Mouse (Mus musculus): ENCODE results near the gene Scfd2. TPM values are rescaled to one million over a fixed set of nuclear protein-coding genes. Genes with fewer than 3 reads are reported as not detected.

Gene Scfd2
- total RNA-seq (2021), result 10 to 100 TPM; 24.7 to 25.2 TPM
- long read RNA-seq, transcript Scfd2-201 (9 exons, 3,672 nt), result major isoform, 16 of 22 reads
- long read RNA-seq, partial matches to known transcripts, result 1 of 22 reads
- long read RNA-seq, other reads (novel, unspliced or antisense), result 3 of 22 reads

GRCm38 (mm10) chr5:74531630-74532280 lies at the start of gene Scfd2:
Scfd2 (minus strand) TSS chr5:74531759.
- DNase-seq (ENCODE audit: low spot score in 2 of 2), result peak; percentile 96 to 99

- no peak for DNase-seq (ENCODE audit: low spot score in 2 of 2)
Observed at GRCm38 (mm10) chr5:74571767-74572166, 40.2 kb upstream of the Scfd2 start.

- DNase-seq (ENCODE audit: low spot score in 2 of 2), result no peak
Observed at GRCm38 (mm10) chr5:74561151-74561550, 29.6 kb upstream of the Scfd2 start.

GRCm38 (mm10) chr5:74549566-74549965 lies 18.0 kb upstream of the Scfd2 start:
- DNase-seq (ENCODE audit: low spot score in 2 of 2), result no peak

GRCm38 (mm10) chr5:74545606-74546005 lies 14.0 kb upstream of the Scfd2 start:
- no peak for DNase-seq (ENCODE audit: low spot score in 2 of 2)

GRCm38 (mm10) chr5:74536180-74536947 lies 4.8 kb upstream of the Scfd2 start:
- DNase-seq (ENCODE audit: low spot score in 2 of 2), result no peak

GRCm38 (mm10) chr5:74535240-74536021 lies 3.9 kb upstream of the Scfd2 start, which contains the start of gene Fip1l1:
Fip1l1 (plus strand) TSS chr5:74535449.
- peak; percentile 83 to 93 for DNase-seq (ENCODE audit: low spot score in 2 of 2)

GRCm38 (mm10) chr5:74530785-74531184 lies 774 bp downstream of the Scfd2 start:
- DNase-seq (ENCODE audit: low spot score in 2 of 2), result no peak

- no peak for DNase-seq (ENCODE audit: low spot score in 2 of 2)
Observed at GRCm38 (mm10) chr5:74527025-74527424, 4.5 kb downstream of the Scfd2 start.

GRCm38 (mm10) chr5:74511686-74512085 lies 19.9 kb downstream of the Scfd2 start:
- DNase-seq (ENCODE audit: low spot score in 2 of 2), result peak; percentile 61 to 74

GRCm38 (mm10) chr5:74492705-74493104 lies 38.9 kb downstream of the Scfd2 start:
- no peak for DNase-seq (ENCODE audit: low spot score in 2 of 2)

GRCm38 (mm10) chr5:74484646-74485045 lies 46.9 kb downstream of the Scfd2 start:
- DNase-seq (ENCODE audit: low spot score in 2 of 2), result no peak

GRCm38 (mm10) chr5:74482633-74483032 lies 48.9 kb downstream of the Scfd2 start:
- DNase-seq (ENCODE audit: low spot score in 2 of 2), result peak in 1 of 2 experiments; percentile 7

GRCm38 (mm10) chr5:74482034-74482433 lies 49.5 kb downstream of the Scfd2 start:
- DNase-seq (ENCODE audit: low spot score in 2 of 2), result no peak

- no peak for DNase-seq (ENCODE audit: low spot score in 2 of 2)
Observed at GRCm38 (mm10) chr5:74480409-74480808, 51.1 kb downstream of the Scfd2 start.

GRCm38 (mm10) chr5:74479947-74480346 lies 51.6 kb downstream of the Scfd2 start:
- no peak for DNase-seq (ENCODE audit: low spot score in 2 of 2)

GRCm38 (mm10) chr5:74479157-74479556 lies 52.4 kb downstream of the Scfd2 start:
- DNase-seq (ENCODE audit: low spot score in 2 of 2), result no peak

GRCm38 (mm10) chr5:74476551-74476950 lies 55.0 kb downstream of the Scfd2 start:
- peak in 1 of 2 experiments; percentile 7 for DNase-seq (ENCODE audit: low spot score in 2 of 2)

- DNase-seq (ENCODE audit: low spot score in 2 of 2), result no peak
Observed at GRCm38 (mm10) chr5:74473117-74473516, 58.4 kb downstream of the Scfd2 start.

- DNase-seq (ENCODE audit: low spot score in 2 of 2), result no peak
Observed at GRCm38 (mm10) chr5:74470819-74471218, 60.7 kb downstream of the Scfd2 start.

GRCm38 (mm10) chr5:74469620-74470019 lies 61.9 kb downstream of the Scfd2 start:
- DNase-seq (ENCODE audit: low spot score in 2 of 2), result no peak
